Mouse (Mus musculus) layer of hippocampus, adult 2 months (tissue): ENCODE measurements around the gene Tmem206. TPM values are rescaled to one million over a fixed set of nuclear protein-coding genes. Genes with fewer than 3 reads are reported as not detected.
A peak's percentile ranks its signal among the peaks of the same experiment; 100 is the strongest.

Source experiments
- DNase-seq, 2 experiments: peaks; one replicate each; pipeline ENCODE4 v3.0.0; 2022; ENCODE audit warnings: low spot score in 2 of 2
- H3K27ac ChIP-seq: fragments of 200-600 bp; 2 replicates; pipeline ENCODE4 v1.8.1; 2022
- H3K4me3 ChIP-seq: fragments of 200-600 bp; 2 replicates; pipeline ENCODE4 v1.8.1; 2022; ENCODE audit warnings: mild to moderate bottlenecking
- CTCF ChIP-seq: fragments of 200-600 bp; conservative IDR thresholded peaks from 2 replicates; pipeline ENCODE4 v1.8.1; 2022; ENCODE audit warnings: antibody characterized with exemption, mild to moderate bottlenecking, moderate library complexity
- total RNA-seq, 2 experiments: library from RNA; stranded (reverse); gene quantifications; 2 replicates each; pipeline ENCODE4 v1.2.3; 2021

Gene Tmem206
- total RNA-seq, 2 experiments from 2014 or later = 8.0 to 8.7 TPM

DNA sequence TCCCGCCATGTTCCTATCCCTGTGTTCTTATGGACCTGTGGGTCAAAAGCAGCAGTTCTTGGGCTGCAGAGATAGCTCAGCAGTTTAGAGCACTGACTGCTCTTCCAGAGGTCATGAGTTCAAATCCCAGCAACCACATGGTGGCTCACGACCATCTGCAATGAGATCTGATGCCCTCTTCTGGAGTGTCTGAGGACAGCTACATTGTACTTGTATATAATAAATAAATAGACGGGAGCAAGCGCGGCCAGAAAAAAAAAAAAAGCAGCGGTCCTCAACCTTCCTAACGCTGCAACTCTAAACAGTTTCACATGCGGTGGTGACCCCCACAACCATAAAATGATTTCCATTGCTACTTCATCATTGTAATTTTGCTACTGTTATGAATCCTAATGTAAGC is 8.9 kb upstream of the Tmem206 start:
- peak overlapping the region; percentile 81; the same call in 1 of the 2 replicates for H3K4me3 ChIP-seq
- TF ChIP-seq CTCF = peak; percentile 61
- DNase-seq = no peak
- peak overlapping the region; percentile 96; the same call in 1 of the 2 replicates for H3K27ac ChIP-seq

DNA sequence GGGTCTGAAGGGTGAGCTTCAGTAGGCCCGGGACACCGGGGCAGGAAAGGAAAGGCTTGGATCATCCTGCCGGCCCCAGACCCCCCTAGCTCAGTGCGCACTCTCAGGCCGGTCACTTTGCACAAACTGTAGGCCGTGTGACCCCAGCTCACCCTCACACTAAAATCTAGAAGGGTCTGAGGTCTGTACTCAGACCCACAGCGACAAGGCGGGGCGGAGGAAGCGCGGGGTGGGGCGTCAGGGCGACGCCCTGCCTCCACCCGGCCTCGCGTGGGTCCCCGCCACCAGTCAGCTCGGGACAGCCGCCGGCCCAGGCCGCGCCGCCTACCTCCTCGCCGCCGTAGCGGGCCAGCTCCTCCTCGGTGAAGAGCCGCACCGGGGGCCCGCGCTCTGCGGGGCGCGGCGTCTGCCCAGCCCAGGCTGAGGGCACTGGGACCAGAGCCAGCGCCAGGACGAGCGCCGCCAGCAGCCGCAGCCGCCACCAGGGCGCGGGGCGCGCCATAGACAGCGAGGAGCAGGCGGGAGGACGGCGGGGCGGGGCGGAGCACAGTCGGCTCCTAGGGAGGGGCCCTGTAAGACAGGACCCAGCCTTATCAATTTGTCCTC is 8.0 kb upstream of the Tmem206 start, which contains the start of gene Nenf:
Nenf (minus strand) TSS at position 604 of the 606 bp plus-strand sequence.
- Histone ChIP-seq H3K4me3 (peak within 1 kb of the TSS; percentile 81), H3K27ac (peak within 1 kb of the TSS; percentile 96)
- peak; percentile 46 to 69 for DNase-seq
- peak; percentile 65 for TF ChIP-seq CTCF

DNA sequence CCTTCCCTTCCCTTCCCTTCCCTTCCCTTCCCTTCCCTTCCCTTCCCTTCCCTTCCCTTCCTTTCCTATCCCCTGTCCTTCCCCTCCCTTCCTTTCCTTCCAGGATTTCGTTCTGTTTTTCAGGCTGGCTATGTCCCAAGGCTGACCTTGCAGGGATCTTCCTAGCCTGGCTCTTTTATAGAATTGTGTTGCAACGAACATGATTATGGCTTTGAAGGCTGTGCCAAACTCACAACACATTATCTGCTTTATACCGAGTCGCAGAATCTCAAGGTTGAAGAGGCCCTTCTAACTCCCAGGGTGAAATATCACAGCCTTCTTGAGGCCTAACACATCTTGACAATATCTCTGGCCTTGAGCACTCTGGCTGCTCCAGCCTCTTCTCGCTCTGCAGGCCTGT is 7.0 kb upstream of the Tmem206 start:
- no peak overlapping the region for H3K4me3 ChIP-seq
- DNase-seq = no peak
- TF ChIP-seq CTCF = no peak
- no peak overlapping the region for H3K27ac ChIP-seq

DNA sequence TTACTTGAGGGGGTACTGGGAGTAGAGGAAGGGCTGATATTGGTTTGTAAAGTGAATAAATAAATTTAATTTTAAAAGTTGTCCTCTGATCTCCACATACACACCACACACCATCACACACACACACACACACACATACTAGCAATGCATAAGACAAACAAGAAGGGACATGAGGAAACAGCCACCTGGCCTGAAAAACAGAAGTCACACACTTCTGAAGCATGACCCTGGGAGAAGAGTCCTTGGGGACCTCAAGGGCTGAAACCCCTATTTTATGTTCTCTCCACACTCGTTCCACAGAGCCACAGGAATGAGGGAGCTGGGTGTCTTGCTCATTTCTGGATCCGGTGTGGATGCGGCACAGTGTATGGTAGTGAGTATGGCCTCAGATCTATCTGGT is 2.3 kb upstream of the Tmem206 start:
- H3K27ac ChIP-seq = no peak overlapping the region
- no peak for DNase-seq
- no peak for TF ChIP-seq CTCF
- H3K4me3 ChIP-seq = no peak overlapping the region

DNA sequence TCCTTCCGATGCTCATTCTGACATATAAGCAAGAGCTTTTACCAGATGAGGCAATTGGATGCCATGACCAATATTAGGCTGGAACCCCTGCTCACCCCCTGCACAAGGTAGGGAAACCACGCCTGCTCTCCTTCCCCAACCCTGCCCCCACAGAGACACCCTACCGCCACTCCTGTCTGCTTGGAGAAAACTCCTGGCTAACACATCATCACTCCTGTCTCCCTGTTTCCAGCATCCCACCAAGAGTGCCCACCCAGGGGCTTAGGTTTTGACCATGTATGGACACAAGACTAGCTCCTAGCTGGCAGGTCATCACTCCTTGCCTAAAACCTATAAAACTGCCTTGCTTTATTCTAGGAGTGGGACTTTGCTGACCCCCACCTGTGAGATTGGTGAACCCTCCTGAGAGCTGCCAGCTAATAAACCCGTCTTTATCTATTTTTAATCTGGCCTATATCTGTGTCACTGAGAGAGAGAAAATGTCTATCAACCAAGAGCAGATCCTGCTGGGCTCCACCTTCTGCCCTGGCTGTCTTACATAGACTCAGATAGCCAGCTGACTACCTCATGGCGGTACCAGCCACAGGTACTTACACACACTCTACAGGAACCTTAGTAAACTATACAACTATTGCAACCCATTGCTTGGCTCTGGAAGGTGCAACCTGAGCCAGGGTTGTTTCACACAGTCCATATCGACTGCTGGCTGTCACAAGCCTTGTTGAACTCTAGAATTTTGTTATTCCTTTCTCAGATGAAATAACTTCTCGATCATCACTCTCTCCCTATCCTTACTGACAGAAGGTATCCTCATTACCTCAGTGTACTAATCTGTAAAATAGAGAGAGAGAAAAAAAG is 750 bp upstream of the Tmem206 start:
- peak overlapping the region; percentile 99 for H3K4me3 ChIP-seq
- DNase-seq = no peak
- no peak for TF ChIP-seq CTCF
- H3K27ac ChIP-seq = peak overlapping the region; percentile 85

DNA sequence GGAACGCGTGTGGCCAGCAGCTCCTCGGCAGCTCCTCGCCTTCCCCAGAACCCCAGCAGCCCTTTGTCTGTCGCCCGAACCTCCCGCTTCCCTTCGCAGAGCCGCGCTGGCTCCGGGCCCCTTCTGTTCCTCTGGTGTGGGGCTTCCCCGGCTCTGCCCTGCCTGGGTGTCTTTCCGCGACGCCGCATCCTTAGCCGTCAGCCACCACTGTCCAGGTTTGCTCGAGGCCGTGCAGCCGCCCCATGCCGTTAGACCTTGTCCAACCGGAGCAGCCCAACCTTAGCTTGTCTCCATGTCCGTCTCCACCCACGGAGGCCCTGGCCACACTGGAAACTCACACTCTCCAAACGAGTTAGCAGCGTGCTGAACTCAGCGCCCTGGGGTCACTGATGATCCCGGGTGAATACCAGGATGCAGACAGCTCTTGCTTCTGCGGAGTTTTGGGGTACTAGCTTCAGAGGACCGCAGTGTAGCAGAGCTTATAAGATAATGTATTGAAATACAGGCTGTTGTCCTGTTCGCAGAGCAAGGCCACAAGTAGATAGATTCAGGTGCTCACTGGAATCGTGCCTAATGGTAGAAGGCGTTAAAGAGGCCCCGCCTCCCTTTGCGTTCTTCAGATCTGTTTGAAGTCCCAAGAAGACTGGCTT is 646 bp downstream of the Tmem206 start:
- DNase-seq = no peak
- Histone ChIP-seq H3K27ac (peak overlapping the region; percentile 85), H3K4me3 (peak overlapping the region; percentile 99)
- TF ChIP-seq CTCF = no peak

DNA sequence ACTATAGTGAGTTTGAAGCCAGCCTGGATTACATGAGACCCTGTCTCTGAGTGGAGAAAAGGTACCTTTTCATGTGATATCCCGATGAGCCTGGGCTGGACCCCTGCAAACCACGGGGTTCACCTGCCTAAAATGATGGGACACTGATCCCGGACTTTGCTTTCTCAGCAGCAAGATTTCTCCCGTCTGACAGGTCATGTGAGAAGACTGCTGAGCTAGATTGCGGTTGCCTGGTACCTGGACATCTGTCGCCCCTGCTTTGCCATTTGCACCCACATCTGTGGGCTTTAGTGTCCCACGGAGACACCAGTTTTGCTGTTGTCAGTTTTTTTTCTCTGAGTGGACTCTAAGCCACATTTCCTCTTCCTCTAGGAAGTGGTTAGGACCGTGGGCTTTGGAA is 1.5 kb downstream of the Tmem206 start:
- TF ChIP-seq CTCF = no peak
- no peak overlapping the region for H3K27ac ChIP-seq
- H3K4me3 ChIP-seq = peak overlapping the region; percentile 99; the same call in 1 of the 2 replicates
- no peak for DNase-seq

DNA sequence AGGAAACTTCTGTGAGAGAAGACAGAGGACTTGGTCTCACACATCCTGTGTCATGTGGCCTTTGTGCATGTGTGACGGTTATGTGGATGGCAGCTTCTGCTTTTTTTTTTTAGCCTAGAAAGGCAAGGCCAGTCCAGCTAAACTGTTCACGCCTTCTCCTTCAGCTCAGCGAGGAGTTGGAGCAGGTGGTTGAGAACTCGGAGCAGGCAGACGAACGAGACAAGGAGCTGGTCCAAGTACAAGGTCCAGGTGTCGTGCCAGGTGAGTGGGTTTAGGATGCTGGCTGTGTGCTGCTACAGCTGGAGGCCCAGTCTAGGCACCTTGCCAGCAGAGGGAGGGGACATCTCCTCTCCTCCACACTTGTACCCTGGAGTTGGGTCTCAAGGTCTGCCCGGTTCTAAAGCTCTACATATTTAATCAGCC is 2.3 kb downstream of the Tmem206 start:
- DNase-seq = no peak
- Histone ChIP-seq H3K27ac (peak overlapping the region; percentile 32; the same call in 1 of the 2 replicates), H3K4me3 (peak overlapping the region; percentile 26; the same call in 1 of the 2 replicates)
- TF ChIP-seq CTCF = no peak

DNA sequence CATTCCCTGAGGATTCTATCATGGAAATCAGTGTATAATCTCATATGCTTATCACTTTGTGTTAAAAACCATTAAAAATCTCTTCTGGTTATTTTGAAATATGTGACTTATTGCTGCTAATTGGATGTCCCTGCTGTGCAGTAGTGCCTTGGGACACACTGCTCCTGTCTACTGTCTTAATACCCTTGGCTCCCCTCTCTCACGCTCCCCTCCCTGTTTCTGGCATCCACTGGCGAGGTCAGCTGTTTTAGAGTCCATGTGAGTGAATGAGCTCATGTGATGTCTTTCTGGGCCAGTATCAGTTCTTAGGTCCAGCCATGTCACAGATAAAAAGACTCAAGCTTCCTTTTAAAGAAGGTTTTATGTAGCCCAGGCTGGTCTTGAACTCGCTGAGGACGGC is 4.6 kb downstream of the Tmem206 start:
- Histone ChIP-seq H3K27ac (no peak overlapping the region), H3K4me3 (no peak overlapping the region)
- TF ChIP-seq CTCF = no peak
- no peak for DNase-seq

DNA sequence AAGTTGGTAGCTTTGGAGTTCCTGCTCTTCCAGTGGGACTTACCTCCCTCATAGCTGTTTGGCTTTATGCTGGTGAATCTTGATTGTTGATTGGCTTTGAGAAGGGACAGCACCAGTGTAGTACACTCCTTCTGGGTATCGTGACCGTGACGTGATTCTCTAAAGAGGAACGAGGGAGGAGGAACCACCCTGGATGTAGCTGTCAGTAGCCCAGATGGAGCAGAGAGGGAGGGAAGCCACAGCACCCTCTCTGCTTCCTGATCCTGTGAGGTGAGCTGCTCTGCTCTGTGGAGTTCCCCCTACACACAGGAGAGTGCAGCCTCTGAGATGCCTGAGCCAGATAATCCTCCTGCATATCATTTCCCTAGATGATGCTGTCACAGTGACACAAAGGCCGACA is 8.8 kb downstream of the Tmem206 start:
- TF ChIP-seq CTCF = no peak
- no peak overlapping the region for H3K4me3 ChIP-seq
- no peak for DNase-seq
- H3K27ac ChIP-seq = no peak overlapping the region

DNA sequence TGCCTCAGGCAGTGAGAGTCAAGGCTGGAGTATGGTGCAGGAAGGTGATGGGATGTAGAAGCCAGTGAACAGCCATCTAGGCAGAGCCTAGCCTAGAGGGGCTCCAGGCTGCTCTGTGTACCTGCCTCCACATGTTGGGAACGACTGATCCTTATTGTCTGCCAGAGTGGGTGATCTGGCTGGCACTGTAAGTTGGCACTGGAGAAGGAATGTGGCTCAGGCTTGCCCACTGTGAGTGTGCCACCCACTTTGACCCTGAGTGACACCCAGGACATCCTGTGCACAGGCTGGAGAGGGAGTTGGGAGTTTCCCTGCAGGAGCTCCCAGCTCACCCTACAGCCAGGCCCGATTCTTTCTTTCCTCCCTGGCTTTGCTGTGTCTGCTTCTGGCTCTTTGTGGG is 14.2 kb downstream of the Tmem206 start:
- TF ChIP-seq CTCF = no peak
- Histone ChIP-seq H3K4me3 (no peak overlapping the region), H3K27ac (no peak overlapping the region)
- DNase-seq = no peak

DNA sequence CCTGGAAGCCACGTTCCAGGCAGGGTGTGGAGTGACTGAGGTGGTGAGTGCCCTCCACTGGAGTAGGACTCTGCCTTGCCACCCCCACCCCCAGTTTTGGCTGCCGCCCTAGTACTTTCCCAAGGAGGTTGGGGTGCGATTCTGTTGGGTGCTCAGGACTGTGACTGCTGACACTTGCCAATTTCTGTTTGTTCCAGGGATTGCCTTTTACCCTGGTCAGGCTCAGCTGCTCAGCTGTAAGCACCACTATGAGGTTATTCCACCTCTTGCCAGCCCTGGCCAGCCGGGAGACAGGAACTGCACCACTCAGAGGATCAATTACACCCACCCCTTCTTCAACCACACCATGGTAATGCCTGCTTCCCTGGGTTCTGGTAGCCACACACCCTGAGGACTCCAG is 14.8 kb downstream of the Tmem206 start:
- DNase-seq = no peak
- Histone ChIP-seq H3K27ac (no peak overlapping the region), H3K4me3 (no peak overlapping the region)
- TF ChIP-seq CTCF = no peak

DNA sequence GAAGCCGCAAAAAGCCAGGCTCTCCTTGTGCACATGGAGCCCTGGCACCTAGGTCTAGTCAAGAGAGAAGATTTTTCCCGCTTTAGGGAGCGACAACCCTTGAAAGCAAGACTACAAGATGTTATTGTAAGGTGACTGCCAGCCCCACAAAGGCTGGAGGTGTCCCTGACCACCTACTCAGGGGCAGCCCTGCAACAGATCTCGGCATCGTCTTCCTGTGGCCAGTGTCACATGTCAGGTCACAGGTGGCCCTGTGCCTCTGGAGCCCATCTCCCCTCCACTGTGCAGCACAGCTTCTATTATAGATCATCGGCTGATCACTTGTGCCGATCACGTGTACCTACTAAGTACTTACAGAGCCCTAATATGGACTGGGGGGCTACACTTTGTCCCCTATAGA is 21.9 kb downstream of the Tmem206 start:
- TF ChIP-seq CTCF = no peak
- no peak overlapping the region for H3K4me3 ChIP-seq
- no peak for DNase-seq
- no peak overlapping the region for H3K27ac ChIP-seq

DNA sequence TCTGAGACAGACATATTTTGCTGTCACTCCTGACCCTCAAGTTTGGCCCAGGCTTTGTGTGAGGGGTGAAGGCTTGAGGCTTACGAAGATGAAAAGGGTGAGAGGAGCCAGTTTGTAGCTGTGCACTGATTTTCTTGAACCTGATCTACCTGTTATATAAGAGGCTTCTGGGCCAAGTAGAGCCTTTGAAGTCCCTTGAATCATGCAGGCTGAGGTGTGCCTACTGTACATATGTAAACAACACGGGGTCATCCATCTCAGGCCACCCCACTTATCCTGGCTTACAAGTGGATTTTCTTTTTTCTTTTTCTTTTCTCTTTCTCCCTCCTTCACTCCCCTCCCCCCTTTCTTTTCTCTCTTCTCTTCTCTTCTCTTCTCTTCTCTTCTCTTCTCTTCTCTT is 22.9 kb downstream of the Tmem206 start:
- DNase-seq = no peak
- H3K4me3 ChIP-seq = no peak overlapping the region
- H3K27ac ChIP-seq = no peak overlapping the region
- TF ChIP-seq CTCF = no peak
